Mouse (Mus musculus) thymus, postnatal 25 days (tissue): ENCODE results near the gene Kcnh7.

Experiments used
- DNase-seq: peaks from one replicate; pipeline ENCODE4 v3.0.0; 2022

Gene Kcnh7

GRCm38 (mm10) chr2:62935273-62935874, 248.7 kb downstream of the Kcnh7 start:
- no peak for DNase-seq

- no peak for DNase-seq
Observed at GRCm38 (mm10) chr2:62928494-62928893, 255.6 kb downstream of the Kcnh7 start.

- DNase-seq: no peak
Observed at GRCm38 (mm10) chr2:62928065-62928464, 256.0 kb downstream of the Kcnh7 start.

- DNase-seq: no peak
Observed at GRCm38 (mm10) chr2:62923803-62924202, 260.3 kb downstream of the Kcnh7 start.

GRCm38 (mm10) chr2:62907688-62908087, 276.4 kb downstream of the Kcnh7 start:
- no peak for DNase-seq

- DNase-seq: no peak
Observed at GRCm38 (mm10) chr2:62902363-62903353, 281.4 kb downstream of the Kcnh7 start.

- DNase-seq: no peak
Observed at GRCm38 (mm10) chr2:62878763-62879162, 305.3 kb downstream of the Kcnh7 start.

- no peak for DNase-seq
Observed at GRCm38 (mm10) chr2:62855391-62855790, 328.7 kb downstream of the Kcnh7 start.

- DNase-seq: no peak
Observed at GRCm38 (mm10) chr2:62842630-62843029, 341.5 kb downstream of the Kcnh7 start.

- no peak for DNase-seq
Observed at GRCm38 (mm10) chr2:62834261-62834660, 349.8 kb downstream of the Kcnh7 start.

GRCm38 (mm10) chr2:62819231-62819630, 364.9 kb downstream of the Kcnh7 start:
- no peak for DNase-seq

GRCm38 (mm10) chr2:62816016-62816415, 368.1 kb downstream of the Kcnh7 start:
- DNase-seq: no peak

- no peak for DNase-seq
Observed at GRCm38 (mm10) chr2:62808813-62809212, 375.3 kb downstream of the Kcnh7 start.

GRCm38 (mm10) chr2:62807476-62807882, 376.6 kb downstream of the Kcnh7 start:
- no peak for DNase-seq

- no peak for DNase-seq
Observed at GRCm38 (mm10) chr2:62806931-62807330, 377.2 kb downstream of the Kcnh7 start.

- no peak for DNase-seq
Observed at GRCm38 (mm10) chr2:62804030-62804429, 380.1 kb downstream of the Kcnh7 start.

GRCm38 (mm10) chr2:62784460-62785038, 399.5 kb downstream of the Kcnh7 start:
- DNase-seq: no peak

- DNase-seq: no peak
Observed at GRCm38 (mm10) chr2:62746256-62746655, 437.8 kb downstream of the Kcnh7 start.

- DNase-seq: no peak
Observed at GRCm38 (mm10) chr2:62743098-62743497, 441.0 kb downstream of the Kcnh7 start.

GRCm38 (mm10) chr2:62730671-62731070, 453.4 kb downstream of the Kcnh7 start:
- DNase-seq: no peak

- DNase-seq: no peak
Observed at GRCm38 (mm10) chr2:62727732-62728131, 456.4 kb downstream of the Kcnh7 start.

- no peak for DNase-seq
Observed at GRCm38 (mm10) chr2:62725946-62726345, 458.1 kb downstream of the Kcnh7 start.

- DNase-seq: no peak
Observed at GRCm38 (mm10) chr2:62718411-62718810, 465.7 kb downstream of the Kcnh7 start.

- DNase-seq: no peak
Observed at GRCm38 (mm10) chr2:62717270-62717669, 466.8 kb downstream of the Kcnh7 start.
